In the genomic region with DNA sequence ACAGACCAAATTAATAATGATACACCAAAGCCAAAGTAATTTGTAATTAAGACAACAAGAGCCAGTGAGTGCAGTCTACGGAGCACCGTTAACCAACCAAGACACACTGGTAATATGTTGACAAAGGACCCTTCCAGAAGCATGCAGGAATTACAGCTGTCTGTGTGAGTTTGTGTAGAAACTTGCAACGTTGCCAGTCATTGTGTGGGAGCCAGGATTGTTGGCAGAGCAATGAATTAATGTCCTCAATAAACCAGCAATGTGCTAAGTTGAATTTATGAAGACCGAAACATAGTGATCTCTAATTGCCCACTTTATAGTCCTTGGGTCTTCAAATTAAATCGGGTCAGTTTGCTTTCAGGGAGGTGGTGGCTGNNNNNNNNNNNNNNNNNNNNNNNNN, we compare ENCODE assay signal across 26 mouse cellular contexts.
DNase-seq lines count a peak whose midpoint lies in the region; ATAC-seq and TF ChIP-seq lines count a peak whose summit lies in the region.
"Had no signal": no experiment of that assay in that cellular context is flagged by ENCODE, and none has a peak within 500 bp of the region (broad histone marks: within the 10 kb centered on the region; RNA-seq: fewer than 3 reads in every experiment).

No protein-coding gene starts in this region.

- no peak overlapping the region for H3K9ac ChIP-seq in liver, postnatal 0 days (replicated peaks)
- H3K9ac ChIP-seq: forebrain, embryonic 13.5 days; heart, embryonic 15.5 days; hindbrain, embryonic 13.5 days; liver, embryonic 14.5 days; lung, embryonic 15.5 days; midbrain, embryonic 13.5 days had no signal

- H3K27ac ChIP-seq in liver, postnatal 0 days (ENCODE audit: low read depth): no peak overlapping the region
- H3K27ac ChIP-seq: forebrain, embryonic 13.5 days; gastrocnemius, adult 2 months; heart, embryonic 10.5 days; heart, embryonic 15.5 days; hindbrain, embryonic 13.5 days; kidney, postnatal 0 days; liver, embryonic 14.5 days; lung, embryonic 15.5 days; macrophage; midbrain, embryonic 13.5 days had no signal

- H3K36me3 ChIP-seq in liver, postnatal 0 days (replicated peaks; ENCODE audit: insufficient read depth, low read length): no peaks in the 10 kb centered on the region
- H3K36me3 ChIP-seq: heart, embryonic 10.5 days; heart, embryonic 15.5 days; hindbrain, embryonic 13.5 days; lung, embryonic 15.5 days; midbrain, embryonic 13.5 days had no signal

- TF ChIP-seq CTCF in liver, postnatal 0 days (IDR thresholded peaks at IDR 0.05; ENCODE audit: low read depth): no peak

- DNase-seq in heart, adult 11 months: peak; percentile 43
- no peak for DNase-seq in heart, adult 9 months (ENCODE audit: low spot score in 2 of 2)
- DNase-seq in retina, postnatal 1 day: peak; percentile 46
- no peak for DNase-seq in retina, embryonic 14.5 days (ENCODE audit: low spot score)
- peak; percentile 37 to 60 for DNase-seq in layer of hippocampus, adult 8-10 months (ENCODE audit: low spot score in 2 of 2)
- DNase-seq in liver, postnatal 0 days: no peak
- DNase-seq in kidney, postnatal 4 days: no peak
- DNase-seq in gastrocnemius, postnatal 10 days: no peak
- DNase-seq: adrenal gland, postnatal 25 days; cerebellum, adult 2 months; cerebellum, postnatal 36 days; gastrocnemius, adult 2 months; kidney, adult 8-10 months; liver; right cerebral cortex, postnatal 25 days; thymus, postnatal 14 days had no signal

- no peaks in the 10 kb centered on the region for H3K27me3 ChIP-seq in liver, postnatal 0 days (ENCODE audit: insufficient read depth, low read length)
- H3K27me3 ChIP-seq: forebrain, embryonic 13.5 days; heart, embryonic 15.5 days; hindbrain, embryonic 13.5 days; lung, embryonic 15.5 days; midbrain, embryonic 13.5 days had no signal

- 80% methylated on average over 5 of the region's 5 CpGs for WGBS in liver, postnatal 0 days (ENCODE audit: insufficient replicate concordance)

- ATAC-seq in liver, postnatal 0 days: no peak
- ATAC-seq: forebrain, embryonic 13.5 days; intestine, embryonic 16.5 days; midbrain, embryonic 13.5 days had no signal

- H3K4me3 ChIP-seq in liver, postnatal 0 days (ENCODE audit: low read depth, low read length): no peak overlapping the region
- H3K4me3 ChIP-seq: forebrain, embryonic 13.5 days; gastrocnemius, adult 2 months; heart, embryonic 10.5 days; heart, embryonic 15.5 days; hindbrain, embryonic 13.5 days; lung, embryonic 15.5 days; midbrain, embryonic 13.5 days had no signal

- no peaks in the 10 kb centered on the region for H3K4me1 ChIP-seq in liver, postnatal 0 days (ENCODE audit: insufficient read depth)
- H3K4me1 ChIP-seq: forebrain, embryonic 13.5 days; heart, embryonic 10.5 days; heart, embryonic 15.5 days; hindbrain, embryonic 13.5 days; lung, embryonic 15.5 days; midbrain, embryonic 13.5 days had no signal

- no peaks in the 10 kb centered on the region for H3K9me3 ChIP-seq in liver, postnatal 0 days (ENCODE audit: low read length)
- H3K9me3 ChIP-seq: forebrain, embryonic 13.5 days; heart, embryonic 10.5 days; heart, embryonic 15.5 days; hindbrain, embryonic 13.5 days; lung, embryonic 15.5 days; midbrain, embryonic 13.5 days had no signal

- H3K4me2 ChIP-seq in liver, postnatal 0 days (ENCODE audit: low read depth, low read length): no peak overlapping the region
- H3K4me2 ChIP-seq: forebrain, embryonic 13.5 days; heart, embryonic 15.5 days; hindbrain, embryonic 13.5 days; lung, embryonic 15.5 days; midbrain, embryonic 13.5 days had no signal

- TF ChIP-seq EP300 in liver, postnatal 0 days (IDR thresholded peaks at IDR 0.05; ENCODE audit: low read depth): no peak

Comparison
In these comparisons a context has a peak if more than half of its experiments do, and no peak if none do; other contexts are left out.
1. DNase-seq: peak in heart, adult 11 months (single experiment), retina, postnatal 1 day (single experiment) and layer of hippocampus, adult 8-10 months (2 of 2); none in heart, adult 9 months (0 of 2), retina, embryonic 14.5 days (single experiment), liver, postnatal 0 days (single experiment), kidney, postnatal 4 days (0 of 2) and gastrocnemius, postnatal 10 days (single experiment).